Mouse (Mus musculus): Measurements from ENCODE around the gene Scube3. TPM values are rescaled to one million over a fixed set of nuclear protein-coding genes. Genes with fewer than 3 reads are reported as not detected.

The Scube3 gene
- not detected for polyA plus RNA-seq (2017; shearing (Covaris generic))

GRCm38 (mm10) chr17:28141771-28142699 is at the start of gene Scube3:
Gene Scube3, plus strand, starts transcription at chr17:28142141.

GRCm38 (mm10) chr17:28176775-28177539 is 35.0 kb downstream of the Scube3 start, which contains the start of gene Zfp523:
Gene Zfp523, plus strand, starts transcription at chr17:28177129.

GRCm38 (mm10) chr17:28207591-28208313 is 65.8 kb downstream of the Scube3 start, which contains the start of gene Def6:
Gene Def6, plus strand, starts transcription at chr17:28207778.

Other genes starting within 250 kb of the Scube3 start
- gene Anks1, start 232.8 kb upstream of the Scube3 start, polyA plus RNA-seq (2017; shearing (Covaris generic)) = 15.4 TPM
- gene Taf11, start 232.3 kb upstream of the Scube3 start, polyA plus RNA-seq (2017; shearing (Covaris generic)) = 48.0 TPM
- 0.95 TPM for gene Tcp11, start 61.5 kb upstream of the Scube3 start, polyA plus RNA-seq (2017; shearing (Covaris generic))
- gene Zfp523, start 35.0 kb downstream of the Scube3 start, polyA plus RNA-seq (2017; shearing (Covaris generic)) = 12.8 TPM
- 249 TPM for gene Def6, start 65.6 kb downstream of the Scube3 start, polyA plus RNA-seq (2017; shearing (Covaris generic))
- gene Ppard, start 90.6 kb downstream of the Scube3 start, polyA plus RNA-seq (2017; shearing (Covaris generic)) = 2.8 TPM
- gene Fance, start 171.4 kb downstream of the Scube3 start, polyA plus RNA-seq (2017; shearing (Covaris generic)) = 39.3 TPM
- 355 TPM for gene Rpl10a, start 186.3 kb downstream of the Scube3 start, polyA plus RNA-seq (2017; shearing (Covaris generic))
- gene Tead3, start 208.7 kb downstream of the Scube3 start, polyA plus RNA-seq (2017; shearing (Covaris generic)) = 0.37 TPM
- 0.32 TPM for gene Tulp1, start 223.1 kb downstream of the Scube3 start, polyA plus RNA-seq (2017; shearing (Covaris generic))

Measured in CD4-positive, CD25-positive, alpha-beta regulatory T cell (primary cell).